Mouse (Mus musculus): ENCODE results near the gene Flt1. TPM values are rescaled to one million over a fixed set of nuclear protein-coding genes. Genes with fewer than 3 reads are reported as not detected.

Flt1 gene
- polyA plus RNA-seq, 1 experiment from 2014 or later, result 9.9 TPM

- H3K27me3 ChIP-seq, result peaks cover 7% of the 10 kb centered on the region; the same call in 1 of the 2 replicates
- H3K9ac ChIP-seq, result no peak overlapping the region
- WGBS, result 87% methylated on average over 12 of the region's 12 CpGs
- ATAC-seq (ENCODE audit: low FRiP score), result no peak
- no peaks in the 10 kb centered on the region for H3K9me3 ChIP-seq
- H3K4me1 ChIP-seq, result peaks cover 7% of the 10 kb centered on the region
- no peaks in the 10 kb centered on the region for H3K36me3 ChIP-seq (replicated peaks)
- H3K4me2 ChIP-seq, result no peak overlapping the region
- H3K27ac ChIP-seq, result no peak overlapping the region
- no peak overlapping the region for H3K4me3 ChIP-seq (replicated peaks)
Measured at GRCm38 (mm10) chr5:147683707-147684323, 42.0 kb downstream of the Flt1 start.

GRCm38 (mm10) chr5:147681224-147681623 is 44.6 kb downstream of the Flt1 start:
- no peak for ATAC-seq (ENCODE audit: low FRiP score)
- Histone ChIP-seq H3K27ac (no peak overlapping the region), H3K4me2 (no peak overlapping the region), H3K36me3 (replicated peaks) (no peaks in the 10 kb centered on the region), H3K4me1 (peaks cover 7% of the 10 kb centered on the region), H3K9ac (no peak overlapping the region), H3K4me3 (replicated peaks) (no peak overlapping the region), H3K27me3 (peaks cover 7% of the 10 kb centered on the region; the same call in 1 of the 2 replicates), H3K9me3 (no peaks in the 10 kb centered on the region)
- WGBS, result 44% methylated on average over 10 of the region's 10 CpGs

GRCm38 (mm10) chr5:147680711-147681110 is 45.1 kb downstream of the Flt1 start:
- H3K9me3 ChIP-seq, result no peaks in the 10 kb centered on the region
- no peak overlapping the region for H3K4me3 ChIP-seq (replicated peaks)
- WGBS, result 87% methylated on average over 5 of the region's 5 CpGs
- H3K27me3 ChIP-seq, result peaks cover 7% of the 10 kb centered on the region; the same call in 1 of the 2 replicates
- no peak overlapping the region for H3K4me2 ChIP-seq
- H3K9ac ChIP-seq, result no peak overlapping the region
- H3K27ac ChIP-seq, result no peak overlapping the region
- H3K4me1 ChIP-seq, result peaks cover 7% of the 10 kb centered on the region
- ATAC-seq (ENCODE audit: low FRiP score), result no peak
- H3K36me3 ChIP-seq (replicated peaks), result no peaks in the 10 kb centered on the region

GRCm38 (mm10) chr5:147679316-147679715 is 46.5 kb downstream of the Flt1 start:
- Histone ChIP-seq H3K36me3 (replicated peaks) (no peaks in the 10 kb centered on the region), H3K4me1 (peaks cover 7% of the 10 kb centered on the region)
- 90% methylated on average over 12 of the region's 12 CpGs for WGBS

GRCm38 (mm10) chr5:147675791-147676190 is 50.0 kb downstream of the Flt1 start:
- no peaks in the 10 kb centered on the region for H3K9me3 ChIP-seq
- no peak overlapping the region for H3K4me2 ChIP-seq
- 36% methylated on average over 5 of the region's 5 CpGs for WGBS
- no peak overlapping the region for H3K9ac ChIP-seq
- no peak overlapping the region for H3K27ac ChIP-seq
- no peaks in the 10 kb centered on the region for H3K27me3 ChIP-seq
- H3K4me1 ChIP-seq, result no peaks in the 10 kb centered on the region
- no peak for ATAC-seq (ENCODE audit: low FRiP score)
- no peak overlapping the region for H3K4me3 ChIP-seq (replicated peaks)
- no peaks in the 10 kb centered on the region for H3K36me3 ChIP-seq (replicated peaks)

More at GRCm38 (mm10) chr5:147679316-147679715, 46.5 kb downstream of the Flt1 start:
- Histone ChIP-seq H3K4me2 (no peak overlapping the region), H3K27me3 (peaks cover 7% of the 10 kb centered on the region; the same call in 1 of the 2 replicates), H3K9ac (no peak overlapping the region), H3K4me3 (replicated peaks) (no peak overlapping the region), H3K27ac (no peak overlapping the region), H3K9me3 (no peaks in the 10 kb centered on the region)
- no peak for ATAC-seq (ENCODE audit: low FRiP score)

GRCm38 (mm10) chr5:147671765-147672424 is 53.9 kb downstream of the Flt1 start:
- Histone ChIP-seq H3K36me3 (replicated peaks) (no peaks in the 10 kb centered on the region), H3K9ac (no peak overlapping the region), H3K27me3 (no peaks in the 10 kb centered on the region), H3K9me3 (no peaks in the 10 kb centered on the region), H3K4me2 (no peak overlapping the region), H3K4me1 (no peaks in the 10 kb centered on the region), H3K4me3 (replicated peaks) (no peak overlapping the region), H3K27ac (no peak overlapping the region)
- no peak for ATAC-seq (ENCODE audit: low FRiP score)
- WGBS, result 89% methylated on average over 19 of the region's 19 CpGs

GRCm38 (mm10) chr5:147668637-147669344 is 57.0 kb downstream of the Flt1 start:
- Histone ChIP-seq H3K27ac (no peak overlapping the region), H3K36me3 (replicated peaks) (no peaks in the 10 kb centered on the region), H3K9me3 (no peaks in the 10 kb centered on the region), H3K4me3 (replicated peaks) (no peak overlapping the region), H3K9ac (no peak overlapping the region), H3K4me2 (no peak overlapping the region), H3K4me1 (no peaks in the 10 kb centered on the region), H3K27me3 (no peaks in the 10 kb centered on the region)
- no peak for ATAC-seq (ENCODE audit: low FRiP score)
- WGBS, result 89% methylated on average over 15 of the region's 15 CpGs

GRCm38 (mm10) chr5:147665946-147666345 is 59.9 kb downstream of the Flt1 start:
- H3K9me3 ChIP-seq, result no peaks in the 10 kb centered on the region
- 62% methylated on average over 13 of the region's 13 CpGs for WGBS
- H3K4me2 ChIP-seq, result no peak overlapping the region
- H3K27me3 ChIP-seq, result no peaks in the 10 kb centered on the region
- no peaks in the 10 kb centered on the region for H3K36me3 ChIP-seq (replicated peaks)
- no peak overlapping the region for H3K9ac ChIP-seq
- no peaks in the 10 kb centered on the region for H3K4me1 ChIP-seq
- no peak overlapping the region for H3K4me3 ChIP-seq (replicated peaks)
- no peak overlapping the region for H3K27ac ChIP-seq
- ATAC-seq (ENCODE audit: low FRiP score), result no peak

- H3K27ac ChIP-seq, result no peak overlapping the region
- H3K9ac ChIP-seq, result no peak overlapping the region
- H3K4me2 ChIP-seq, result no peak overlapping the region
- no peaks in the 10 kb centered on the region for H3K4me1 ChIP-seq
- no peak overlapping the region for H3K4me3 ChIP-seq (replicated peaks)
- no peaks in the 10 kb centered on the region for H3K9me3 ChIP-seq
- no peaks in the 10 kb centered on the region for H3K36me3 ChIP-seq (replicated peaks)
- no peak for ATAC-seq (ENCODE audit: low FRiP score)
- WGBS, result 89% methylated on average over 9 of the region's 9 CpGs
- no peaks in the 10 kb centered on the region for H3K27me3 ChIP-seq
Measured at GRCm38 (mm10) chr5:147665381-147665780, 60.4 kb downstream of the Flt1 start.

GRCm38 (mm10) chr5:147659909-147660308 is 65.9 kb downstream of the Flt1 start:
- no peak overlapping the region for H3K4me3 ChIP-seq (replicated peaks)
- no peak for ATAC-seq (ENCODE audit: low FRiP score)
- H3K27me3 ChIP-seq, result no peaks in the 10 kb centered on the region
- no peaks in the 10 kb centered on the region for H3K9me3 ChIP-seq
- 83% methylated on average over 7 of the region's 7 CpGs for WGBS
- no peaks in the 10 kb centered on the region for H3K36me3 ChIP-seq (replicated peaks)
- peaks cover 7% of the 10 kb centered on the region; the same call in 1 of the 2 replicates for H3K4me1 ChIP-seq
- H3K9ac ChIP-seq, result no peak overlapping the region
- H3K27ac ChIP-seq, result no peak overlapping the region
- no peak overlapping the region for H3K4me2 ChIP-seq

- 72% methylated on average over 17 of the region's 17 CpGs for WGBS
- peaks cover 7% of the 10 kb centered on the region; the same call in 1 of the 2 replicates for H3K4me1 ChIP-seq
Measured at GRCm38 (mm10) chr5:147657882-147658855, 67.6 kb downstream of the Flt1 start.

More at GRCm38 (mm10) chr5:147657882-147658855, 67.6 kb downstream of the Flt1 start:
- H3K36me3 ChIP-seq (replicated peaks), result no peaks in the 10 kb centered on the region
- 0 out of 2 replicates have a peak, but pooled peaks cover 3% of the 10 kb centered on the region for H3K9me3 ChIP-seq
- H3K9ac ChIP-seq, result no peak overlapping the region
- no peak overlapping the region for H3K4me2 ChIP-seq
- H3K27ac ChIP-seq, result no peak overlapping the region
- ATAC-seq (ENCODE audit: low FRiP score), result no peak
- H3K27me3 ChIP-seq, result no peaks in the 10 kb centered on the region
- no peak overlapping the region for H3K4me3 ChIP-seq (replicated peaks)

Measured in forebrain, embryonic 12.5 days (tissue).